Mouse (Mus musculus) CH12.LX (cell line): ENCODE data around the gene Tacr1. TPM values are rescaled to one million over a fixed set of nuclear protein-coding genes. Genes with fewer than 3 reads are reported as not detected.

Experiments used
- DNase-seq: peaks from one replicate; pipeline ENCODE4 v3.0.0-alpha.2; 2013; ENCODE audit errors: extremely low read depth
- H3K27ac ChIP-seq: 2 replicates; pipeline ENCODE4 v1.5.1; 2012; ENCODE audit warnings: low read depth, mild to moderate bottlenecking, control low read depth, moderate library complexity; ENCODE audit not compliant: insufficient read depth
- H3K27me3 ChIP-seq: replicated peaks from 2 replicates; pipeline ENCODE3; 2012; ENCODE audit warnings: inconsistent platforms
- H3K36me3 ChIP-seq, 2 experiments: replicated peaks in 1 of 2; 2 replicates each; pipeline versions ENCODE3 to v1.6.1; 2012; ENCODE audit warnings: inconsistent platforms in 1 of 2, low read length in 1 of 2, mild to moderate bottlenecking in 1 of 2, mixed read lengths in 1 of 2, moderate library complexity in 1 of 2; ENCODE audit not compliant: control insufficient read depth in 1 of 2, insufficient read depth in 1 of 2
- H3K4me1 ChIP-seq, 2 experiments: 2 replicates each; pipeline ENCODE4 v1.6.1; 2012; ENCODE audit warnings: inconsistent platforms in 1 of 2, moderate library complexity in 1 of 2; ENCODE audit not compliant: insufficient read depth in 2 of 2, control insufficient read depth in 1 of 2
- H3K4me2 ChIP-seq: 2 replicates; pipeline ENCODE4 v1.6.1; 2012; ENCODE audit warnings: low read depth, mild to moderate bottlenecking, control low read depth; ENCODE audit not compliant: poor library complexity, insufficient read depth, severe bottlenecking
- H3K4me3 ChIP-seq, 3 experiments: fragments of 150-350 bp in 1 of 3; sonication (generic) in 1 of 3; replicated peaks in 1 of 3; 2 replicates each; pipeline versions ENCODE3 to v1.5.1; 2011 to 2012; ENCODE audit warnings: low read depth in 2 of 3, low read length in 2 of 3, mild to moderate bottlenecking in 2 of 3, moderate library complexity in 2 of 3, control low read depth in 1 of 3, improper control_type of control experiment in 1 of 3, inconsistent platforms in 1 of 3, mixed read lengths in 1 of 3; ENCODE audit not compliant: poor library complexity in 1 of 3
- H3K79me2 ChIP-seq: replicated peaks from 2 replicates; pipeline ENCODE4 v1.6.1; 2012; ENCODE audit warnings: mild to moderate bottlenecking, moderate library complexity; ENCODE audit not compliant: control insufficient read depth, poor library complexity, insufficient read depth, severe bottlenecking; ENCODE audit errors: extremely low read depth
- H3K9ac ChIP-seq: 2 replicates; pipeline ENCODE4 v1.6.1; 2012; ENCODE audit warnings: low read depth, mild to moderate bottlenecking, control low read depth, moderate library complexity; ENCODE audit not compliant: insufficient read depth
- H3K9me3 ChIP-seq: replicated peaks from 2 replicates; pipeline ENCODE3; 2012; ENCODE audit warnings: low read length, inconsistent platforms, mixed read lengths
- BHLHE40 ChIP-seq: IDR thresholded peaks from 2 replicates; pipeline ENCODE4 v1.6.1; 2011; ENCODE audit warnings: mild to moderate bottlenecking, low read depth, low read length, improper control_type of control experiment
- CHD1 ChIP-seq: IDR thresholded peaks from 2 replicates; pipeline ENCODE4 v1.6.1; 2012; ENCODE audit warnings: low read depth, low read length, improper control_type of control experiment, inconsistent platforms
- CHD2 ChIP-seq: IDR thresholded peaks from 2 replicates; pipeline ENCODE4 v1.6.1; 2011; ENCODE audit warnings: low read length, improper control_type of control experiment
- CTCF ChIP-seq, 2 experiments: IDR thresholded peaks in 1 of 2; conservative IDR thresholded peaks in 1 of 2; 2 replicates each; pipeline ENCODE4 v1.5.1; 2011 to 2012; ENCODE audit warnings: low read depth in 2 of 2, low read length in 2 of 2, improper control_type of control experiment in 1 of 2, inconsistent platforms in 1 of 2, mild to moderate bottlenecking in 1 of 2, moderate library complexity in 1 of 2
- E2F4 ChIP-seq: IDR thresholded peaks from 2 replicates; pipeline ENCODE4 v1.6.1; 2011; ENCODE audit warnings: low read depth, low read length, improper control_type of control experiment; ENCODE audit not compliant: insufficient replicate concordance
- JUN ChIP-seq: IDR thresholded peaks from 2 replicates; pipeline ENCODE4 v1.6.1; 2011; ENCODE audit warnings: low read depth, mild to moderate bottlenecking, low read length, improper control_type of control experiment, moderate library complexity; ENCODE audit not compliant: insufficient read depth
- KAT2A ChIP-seq: IDR thresholded peaks from 2 replicates; pipeline ENCODE4 v1.6.1; 2012; ENCODE audit warnings: low read length, improper control_type of control experiment, inconsistent platforms; ENCODE audit not compliant: insufficient replicate concordance
- MAFK ChIP-seq: IDR thresholded peaks from 2 replicates; pipeline ENCODE4 v1.6.1; 2011; ENCODE audit warnings: low read length, improper control_type of control experiment; ENCODE audit not compliant: insufficient replicate concordance
- MAX ChIP-seq: IDR thresholded peaks from 2 replicates; pipeline ENCODE4 v1.6.1; 2011; ENCODE audit warnings: low read length, improper control_type of control experiment
- MXI1 ChIP-seq: IDR thresholded peaks from 2 replicates; pipeline ENCODE4 v1.6.1; 2011; ENCODE audit warnings: mild to moderate bottlenecking, low read depth, low read length, improper control_type of control experiment
- NRF1 ChIP-seq: IDR thresholded peaks from 2 replicates; pipeline ENCODE4 v1.6.1; 2014; ENCODE audit warnings: low read depth, mild to moderate bottlenecking, inconsistent platforms, low read length, improper control_type of control experiment, moderate library complexity
- PAX5 ChIP-seq: IDR thresholded peaks from 2 replicates; pipeline ENCODE4 v1.6.1; 2012; ENCODE audit warnings: low read length, inconsistent platforms, mixed read lengths
- POLR2A ChIP-seq: IDR thresholded peaks from 2 replicates; pipeline ENCODE4 v1.6.1; 2011; ENCODE audit warnings: low read depth, mild to moderate bottlenecking, improper control_type of control experiment, low read length
- TBP ChIP-seq: conservative IDR thresholded peaks from 2 replicates; pipeline ENCODE4 v1.6.1; 2011; ENCODE audit warnings: low read depth, low read length, improper control_type of control experiment
- TCF12 ChIP-seq: IDR thresholded peaks from 2 replicates; pipeline ENCODE4 v1.6.1; 2014; ENCODE audit warnings: low read depth, mild to moderate bottlenecking, inconsistent platforms, low read length, improper control_type of control experiment
- UBTF ChIP-seq: IDR thresholded peaks from 2 replicates; pipeline ENCODE4 v1.6.1; 2012; ENCODE audit warnings: low read depth, mild to moderate bottlenecking, inconsistent platforms, low read length, improper control_type of control experiment, moderate library complexity
- ZC3H11A ChIP-seq: IDR thresholded peaks from 2 replicates; pipeline ENCODE4 v1.6.1; 2012; ENCODE audit warnings: low read depth, mild to moderate bottlenecking, inconsistent platforms, low read length, improper control_type of control experiment
- ZKSCAN1 ChIP-seq: IDR thresholded peaks from 2 replicates; pipeline ENCODE4 v1.6.1; 2012; ENCODE audit warnings: low read depth, inconsistent platforms, low read length, improper control_type of control experiment, borderline replicate concordance
- ZNF384 ChIP-seq: IDR thresholded peaks from 2 replicates; pipeline ENCODE4 v1.6.1; 2012; ENCODE audit warnings: low read depth, low read length, improper control_type of control experiment, inconsistent platforms
- dilution Hi-C: fragments of 300-500 bp; cut with MboI; formaldehyde crosslinking; loops from 2 replicates; pipeline ENCODE4 v1.14.3; 2020; ENCODE audit warnings: low sequenced_read_pairs; ENCODE audit not compliant: extremely low pct_unique_long_range_greater_than_20kb, extremely low pct_ligation_motif_present
- in situ Hi-C: fragments of 300-500 bp; cut with MboI; formaldehyde crosslinking; loops from 3 replicates; pipeline ENCODE4 v1.14.3; 2019; ENCODE audit warnings: low sequenced_read_pairs, low pct_ligation_motif_present, low pct_unique_long_range_greater_than_20kb, mixed read lengths
- polyA plus RNA-seq: library from polyadenylated mRNA; unstranded; fragments of >175 nt; gene quantifications from 2 replicates; pipeline ENCODE4 v1.2.1, GENCODE M21; 2012; ENCODE audit warnings: low read depth; ENCODE audit not compliant: insufficient read length
- total RNA-seq, 2 experiments: library from RNA; depleted of rRNA; stranded (reverse); fragments of 300-350 nt in 1 of 2; fragments of >200 nt in 1 of 2; gene quantifications; 2 replicates each; pipeline ENCODE4 v1.2.3; 2012 to 2014

The Tacr1 gene
- total and polyA plus RNA-seq, 3 experiments, result not detected

DNA sequence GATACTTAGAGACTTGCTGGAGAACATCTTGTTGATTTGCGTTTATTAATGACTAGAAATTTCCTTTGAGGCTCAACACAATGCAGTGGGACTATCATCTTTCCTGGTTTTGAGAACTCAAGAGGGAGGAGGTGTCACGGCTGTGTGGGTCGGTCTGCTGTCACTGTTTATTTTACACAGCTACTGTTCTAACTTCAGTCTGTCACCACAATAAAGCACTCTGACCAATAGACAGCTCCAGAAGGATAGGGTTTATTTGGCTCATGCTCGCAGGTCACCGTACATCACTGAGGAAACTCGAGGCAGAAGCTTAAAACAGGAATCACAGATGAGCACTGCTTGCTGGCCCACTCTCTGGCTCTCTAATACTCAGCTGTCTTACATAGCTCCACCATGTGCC, 92.3 kb downstream of the Tacr1 start:
- Histone ChIP-seq H3K36me3 (no peaks in the 10 kb centered on the region), H3K79me2 (no peaks in the 10 kb centered on the region), H3K9ac (no peak overlapping the region), H3K9me3 (peaks cover 5% of the 10 kb centered on the region), H3K27me3 (peaks cover 60% of the 10 kb centered on the region), H3K4me1 (no peaks in the 10 kb centered on the region), H3K27ac (no peak overlapping the region), H3K4me2 (no peak overlapping the region), H3K4me3 (no peak overlapping the region)
- dilution Hi-C loops, result no loop called here
- DNase-seq, result no peak
- in situ Hi-C loops, result no loop called here
- TF ChIP-seq MXI1 (no peak), KAT2A (no peak), UBTF (no peak), PAX5 (no peak), CTCF (conservative IDR thresholded peaks at IDR 0.05 in 1 of 2, IDR thresholded peaks at IDR 0.05 in 1 of 2; ENCODE audit: low read depth in 2 of 2, low read length in 2 of 2) (no peak), MAFK (no peak), NRF1 (no peak), MAX (no peak), E2F4 (no peak), CHD1 (no peak), CHD2 (no peak), ZC3H11A (no peak), TBP (no peak), TCF12 (no peak)

DNA sequence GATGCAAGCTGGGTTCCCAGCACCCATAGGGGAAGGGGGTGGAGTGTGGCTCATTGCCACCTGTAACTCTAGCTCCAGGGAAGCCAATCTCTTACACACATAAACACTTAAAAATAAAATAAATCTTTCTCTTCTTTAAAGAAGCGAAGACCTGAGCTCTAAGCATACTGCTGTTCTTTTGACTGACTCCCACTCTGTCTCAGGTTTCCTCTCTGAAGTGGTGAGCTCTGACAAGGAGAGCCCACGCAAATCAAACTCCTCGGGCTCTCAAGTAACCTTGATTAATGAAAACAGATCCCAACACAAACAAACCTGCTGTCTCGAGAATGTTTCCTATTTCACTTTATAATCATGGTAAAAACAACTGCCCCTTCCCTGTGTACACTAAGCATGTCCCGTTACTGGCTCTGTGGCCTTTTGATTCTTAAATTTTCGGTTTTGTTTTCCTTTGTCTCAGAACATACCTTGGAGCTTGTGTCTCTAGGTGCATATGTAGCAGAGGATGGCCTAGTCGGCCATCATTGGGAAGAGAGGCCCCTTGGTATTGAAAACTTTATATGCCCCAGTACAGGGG, 108.8 kb downstream of the Tacr1 start:
- dilution Hi-C loops, result no loop called here
- Histone ChIP-seq H3K9ac (no peak overlapping the region), H3K27ac (no peak overlapping the region), H3K36me3 (no peaks in the 10 kb centered on the region), H3K79me2 (no peaks in the 10 kb centered on the region), H3K4me2 (no peak overlapping the region), H3K27me3 (peaks cover 37% of the 10 kb centered on the region), H3K4me1 (no peaks in the 10 kb centered on the region), H3K9me3 (peaks cover 3% of the 10 kb centered on the region), H3K4me3 (no peak overlapping the region)
- DNase-seq, result no peak
- TF ChIP-seq CHD2 (no peak), JUN (no peak), TCF12 (no peak), UBTF (no peak), PAX5 (no peak), ZKSCAN1 (no peak), ZC3H11A (no peak), BHLHE40 (no peak), ZNF384 (no peak), POLR2A (no peak)
- in situ Hi-C loops, result no loop called here
